Mouse (Mus musculus): ENCODE measurements around the gene Cox18. TPM values are rescaled to one million over a fixed set of nuclear protein-coding genes. Genes with fewer than 3 reads are reported as not detected.

The Cox18 gene
- total and polyA plus RNA-seq, 2 experiments from 2014 or later, result 45.6 to 55.0 TPM

- H3K9me3 ChIP-seq (ENCODE audit: low read length), result no peaks in the 10 kb centered on the region
- ATAC-seq (ENCODE audit: low FRiP score), result no peak
- no peak for TF ChIP-seq CTCF (IDR thresholded peaks at IDR 0.05)
- H3K9ac ChIP-seq (replicated peaks; ENCODE audit: low read length, poor library complexity, severe bottlenecking), result no peak overlapping the region
- H3K27me3 ChIP-seq (ENCODE audit: insufficient read depth, low read length), result no peaks in the 10 kb centered on the region
- no peak overlapping the region for H3K4me2 ChIP-seq (ENCODE audit: low read depth, low read length, poor library complexity, severe bottlenecking)
- no peak overlapping the region for H3K27ac ChIP-seq (ENCODE audit: low read depth, low read length)
- H3K36me3 ChIP-seq (ENCODE audit: insufficient read depth, low read length), result peaks cover 41% of the 10 kb centered on the region
- DNase-seq (ENCODE audit: low spot score), result no peak
- 76% methylated on average over 4 of the region's 4 CpGs for WGBS
- H3K4me1 ChIP-seq (ENCODE audit: insufficient read depth, low read length), result no peaks in the 10 kb centered on the region
- no peak overlapping the region for H3K4me3 ChIP-seq (ENCODE audit: low read depth, low read length)
Observed at GRCm38 (mm10) chr5:90245416-90245815, 21.6 kb upstream of the Cox18 start.

GRCm38 (mm10) chr5:90235217-90235616, 11.4 kb upstream of the Cox18 start:
- WGBS, result 96% methylated on average over 8 of the region's 8 CpGs
- H3K27ac ChIP-seq (ENCODE audit: low read depth, low read length), result no peak overlapping the region
- H3K4me3 ChIP-seq (ENCODE audit: low read depth, low read length), result no peak overlapping the region

DNA sequence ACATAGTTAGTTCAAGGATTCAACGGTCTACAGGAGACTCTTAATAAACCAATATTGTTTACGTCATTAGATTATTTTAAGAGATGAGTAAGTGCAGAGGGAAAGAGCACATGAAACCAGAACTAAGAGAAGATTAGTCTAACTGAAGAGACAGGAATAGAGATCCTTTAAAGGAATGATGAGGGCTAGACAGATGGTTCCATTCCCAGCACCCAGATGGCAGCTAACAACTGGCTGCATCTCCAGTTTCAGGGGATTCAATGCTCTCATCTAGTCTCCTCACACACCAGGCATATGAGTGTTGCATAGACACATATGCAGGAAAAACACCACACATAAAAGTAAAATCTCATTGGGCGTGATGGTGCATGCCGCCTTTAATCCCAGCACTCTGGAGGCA, 9.5 kb upstream of the Cox18 start:
- H3K27ac ChIP-seq (ENCODE audit: low read depth, low read length), result no peak overlapping the region
- no peaks in the 10 kb centered on the region for H3K27me3 ChIP-seq (ENCODE audit: insufficient read depth, low read length)
- WGBS, result over 99% methylated on average over 4 of the region's 4 CpGs
- no peak overlapping the region for H3K4me2 ChIP-seq (ENCODE audit: low read depth, low read length, poor library complexity, severe bottlenecking)
- ATAC-seq (ENCODE audit: low FRiP score) (no peak), DNase-seq (ENCODE audit: low spot score) (no peak)
- no peak overlapping the region for H3K4me3 ChIP-seq (ENCODE audit: low read depth, low read length)
- H3K4me1 ChIP-seq (ENCODE audit: insufficient read depth, low read length), result no peaks in the 10 kb centered on the region
- H3K9me3 ChIP-seq (ENCODE audit: low read length), result no peaks in the 10 kb centered on the region
- no peak overlapping the region for H3K9ac ChIP-seq (replicated peaks; ENCODE audit: low read length, poor library complexity, severe bottlenecking)
- H3K36me3 ChIP-seq (ENCODE audit: insufficient read depth, low read length), result peaks cover 48% of the 10 kb centered on the region
- no peak for TF ChIP-seq CTCF (IDR thresholded peaks at IDR 0.05)

More at GRCm38 (mm10) chr5:90235217-90235616, 11.4 kb upstream of the Cox18 start:
- no peaks in the 10 kb centered on the region for H3K4me1 ChIP-seq (ENCODE audit: insufficient read depth, low read length)
- H3K36me3 ChIP-seq (ENCODE audit: insufficient read depth, low read length), result peaks cover 47% of the 10 kb centered on the region
- DNase-seq (ENCODE audit: low spot score) (no peak), ATAC-seq (ENCODE audit: low FRiP score) (no peak)
- H3K9ac ChIP-seq (replicated peaks; ENCODE audit: low read length, poor library complexity, severe bottlenecking), result no peak overlapping the region
- no peaks in the 10 kb centered on the region for H3K9me3 ChIP-seq (ENCODE audit: low read length)
- no peak for TF ChIP-seq CTCF (IDR thresholded peaks at IDR 0.05)
- H3K4me2 ChIP-seq (ENCODE audit: low read depth, low read length, poor library complexity, severe bottlenecking), result no peak overlapping the region
- no peaks in the 10 kb centered on the region for H3K27me3 ChIP-seq (ENCODE audit: insufficient read depth, low read length)

DNA sequence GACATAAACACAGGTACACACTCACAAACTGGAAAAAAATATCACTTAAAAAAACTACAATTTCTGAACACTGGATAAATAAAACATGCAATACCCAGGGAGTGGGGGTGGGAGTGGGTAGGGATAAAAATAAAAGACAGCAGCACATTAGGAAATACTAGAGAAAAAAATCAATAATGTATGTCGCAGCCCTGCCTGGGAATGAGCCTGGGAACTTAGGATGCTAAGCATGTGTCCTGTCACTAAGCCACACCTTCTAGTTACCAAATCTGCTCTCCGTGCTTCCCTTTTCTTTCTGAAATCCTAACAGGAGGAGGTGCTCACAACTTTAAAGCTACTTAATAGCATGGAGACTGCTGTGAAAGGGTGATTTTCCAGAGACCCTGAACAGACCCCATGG, 6.0 kb upstream of the Cox18 start:
- Histone ChIP-seq H3K9ac (replicated peaks; ENCODE audit: low read length, poor library complexity, severe bottlenecking) (no peak overlapping the region), H3K27me3 (ENCODE audit: insufficient read depth, low read length) (no peaks in the 10 kb centered on the region), H3K4me3 (ENCODE audit: low read depth, low read length) (no peak overlapping the region), H3K9me3 (ENCODE audit: low read length) (no peaks in the 10 kb centered on the region), H3K4me2 (ENCODE audit: low read depth, low read length, poor library complexity, severe bottlenecking) (no peak overlapping the region), H3K27ac (ENCODE audit: low read depth, low read length) (no peak overlapping the region), H3K4me1 (ENCODE audit: insufficient read depth, low read length) (no peaks in the 10 kb centered on the region), H3K36me3 (ENCODE audit: insufficient read depth, low read length) (peaks cover 48% of the 10 kb centered on the region)
- no peak for TF ChIP-seq CTCF (IDR thresholded peaks at IDR 0.05)
- DNase-seq (ENCODE audit: low spot score) (no peak), ATAC-seq (ENCODE audit: low FRiP score) (no peak)
- WGBS, result 80% methylated on average over 2 of the region's 2 CpGs

DNA sequence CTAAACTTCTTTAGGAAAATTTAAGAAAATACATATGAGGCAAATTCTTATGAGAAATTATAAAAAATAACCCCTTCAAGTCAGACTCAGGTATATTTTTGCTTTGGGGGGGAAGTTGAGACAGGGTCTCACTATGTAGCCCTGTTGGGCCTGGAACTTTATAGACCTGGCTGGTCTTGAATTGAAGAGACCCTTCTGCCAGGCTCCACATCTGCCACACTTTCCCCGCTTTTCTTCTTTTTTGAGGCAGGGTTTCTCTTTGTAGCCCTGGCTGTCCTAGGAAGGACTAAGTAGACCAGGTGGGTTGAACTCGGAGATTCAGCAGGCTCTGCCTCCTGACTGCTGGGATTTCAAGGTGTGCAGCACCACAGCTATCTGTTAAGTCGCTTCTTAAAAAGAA, 2.9 kb upstream of the Cox18 start:
- peaks cover 33% of the 10 kb centered on the region for H3K36me3 ChIP-seq (ENCODE audit: insufficient read depth, low read length)
- TF ChIP-seq CTCF (IDR thresholded peaks at IDR 0.05), result no peak

DNA sequence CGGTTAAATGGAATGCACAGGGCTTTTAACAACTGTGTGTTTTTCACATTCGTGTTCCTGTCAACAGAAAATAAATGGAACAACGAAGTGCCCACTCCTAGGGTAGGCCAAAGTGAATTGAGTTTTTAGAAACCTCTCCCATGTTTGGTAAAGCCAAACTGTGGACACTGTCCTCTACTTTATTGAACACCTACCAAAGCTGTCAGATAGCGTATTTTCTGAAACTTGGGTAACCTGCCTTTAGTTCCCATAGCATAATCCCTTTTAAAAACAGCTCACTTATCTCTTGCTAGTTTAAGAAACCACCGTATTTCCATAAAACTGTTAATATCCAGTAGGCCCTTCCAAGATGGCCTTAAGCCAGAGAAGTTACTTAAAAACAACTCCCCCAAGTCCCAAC, 929 bp upstream of the Cox18 start:
- TF ChIP-seq CTCF (IDR thresholded peaks at IDR 0.05), result no peak
- Histone ChIP-seq H3K9me3 (ENCODE audit: low read length) (no peaks in the 10 kb centered on the region), H3K9ac (replicated peaks; ENCODE audit: low read length, poor library complexity, severe bottlenecking) (no peak overlapping the region), H3K4me3 (ENCODE audit: low read depth, low read length) (no peak overlapping the region), H3K36me3 (ENCODE audit: insufficient read depth, low read length) (peaks cover 20% of the 10 kb centered on the region), H3K4me1 (ENCODE audit: insufficient read depth, low read length) (no peaks in the 10 kb centered on the region), H3K4me2 (ENCODE audit: low read depth, low read length, poor library complexity, severe bottlenecking) (no peak overlapping the region), H3K27me3 (ENCODE audit: insufficient read depth, low read length) (no peaks in the 10 kb centered on the region), H3K27ac (ENCODE audit: low read depth, low read length) (no peak overlapping the region)
- WGBS, result 88% methylated on average over 5 of the region's 5 CpGs
- ATAC-seq (ENCODE audit: low FRiP score) (no peak), DNase-seq (ENCODE audit: low spot score) (no peak)

More for the DNA sequence above, 2.9 kb upstream of the Cox18 start:
- no peak for ATAC-seq (ENCODE audit: low FRiP score)
- H3K9me3 ChIP-seq (ENCODE audit: low read length), result no peaks in the 10 kb centered on the region
- H3K4me1 ChIP-seq (ENCODE audit: insufficient read depth, low read length), result no peaks in the 10 kb centered on the region
- H3K27ac ChIP-seq (ENCODE audit: low read depth, low read length), result no peak overlapping the region
- H3K27me3 ChIP-seq (ENCODE audit: insufficient read depth, low read length), result no peaks in the 10 kb centered on the region
- no peak for DNase-seq (ENCODE audit: low spot score)
- 98% methylated on average over 3 of the region's 3 CpGs for WGBS
- no peak overlapping the region for H3K9ac ChIP-seq (replicated peaks; ENCODE audit: low read length, poor library complexity, severe bottlenecking)
- no peak overlapping the region for H3K4me2 ChIP-seq (ENCODE audit: low read depth, low read length, poor library complexity, severe bottlenecking)
- no peak overlapping the region for H3K4me3 ChIP-seq (ENCODE audit: low read depth, low read length)
